10 mouse cellular contexts compared by ENCODE assay signal in genomic region chr13:64155171-64155571, GRCm38 (mm10). TPM values are rescaled to one million over a fixed set of nuclear protein-coding genes. Genes with fewer than 3 reads are reported as not detected.
DNase-seq lines count a peak whose midpoint lies in the region; ATAC-seq and TF ChIP-seq lines count a peak whose summit lies in the region.
"Had no signal": no experiment of that assay in that cellular context is flagged by ENCODE, and none has a peak within 500 bp of the region (broad histone marks: within the 10 kb centered on the region; RNA-seq: fewer than 3 reads in every experiment).

No protein-coding gene starts in this region.

- H3K27ac ChIP-seq in gastrocnemius, adult 2 months = no peak overlapping the region
- H3K27ac ChIP-seq in CH12.LX (ENCODE audit: insufficient read depth, low read depth) = no peak overlapping the region
- no peak overlapping the region for H3K27ac ChIP-seq in forebrain, embryonic 13.5 days
- H3K27ac ChIP-seq: forebrain, embryonic 15.5 days; liver, embryonic 15.5 days had no signal

- H3K79me2 ChIP-seq in CH12.LX (replicated peaks; ENCODE audit: control insufficient read depth, extremely low read depth, insufficient read depth, poor library complexity, severe bottlenecking) = peaks cover 24% of the 10 kb centered on the region

- no peak; the same call in 1 of the 2 replicates for TF ChIP-seq RAD21 in CH12.LX (IDR thresholded peaks at IDR 0.05; ENCODE audit: low read depth, low read length)

- peaks cover 29% of the 10 kb centered on the region for H3K27me3 ChIP-seq in CH12.LX (replicated peaks)
- H3K27me3 ChIP-seq in forebrain, embryonic 13.5 days = peaks cover 8% of the 10 kb centered on the region; the same call in 1 of the 2 replicates

- peak; percentile 27; the same call in 1 of the 2 replicates for TF ChIP-seq CTCF in gastrocnemius, adult 2 months (IDR thresholded peaks at IDR 0.05)
- TF ChIP-seq CTCF in CH12.LX (conservative IDR thresholded peaks at IDR 0.05 in 1 of 2, IDR thresholded peaks at IDR 0.05 in 1 of 2; ENCODE audit: low read depth in 2 of 2, low read length in 2 of 2) = peak in 1 of 2 experiments; percentile 43; a peak in 2 of 4 replicates

- dilution Hi-C loops in CH12.LX (cut with MboI; ENCODE audit: extremely low pct_ligation_motif_present, extremely low pct_unique_long_range_greater_than_20kb, low sequenced_read_pairs) = no loop called here

- H3K9me3 ChIP-seq in CH12.LX (replicated peaks; ENCODE audit: low read length) = no peaks in the 10 kb centered on the region
- H3K9me3 ChIP-seq in forebrain, embryonic 13.5 days (replicated peaks) = no peaks in the 10 kb centered on the region
- H3K9me3 ChIP-seq: forebrain, embryonic 15.5 days; liver, embryonic 15.5 days had no signal

- TF ChIP-seq EP300 in CH12.LX (IDR thresholded peaks at IDR 0.05; ENCODE audit: low read length) = no peak

- no peak for TF ChIP-seq POLR2A in CH12.LX (IDR thresholded peaks at IDR 0.05; ENCODE audit: low read depth, low read length)

- H3K9ac ChIP-seq in CH12.LX (ENCODE audit: insufficient read depth, low read depth) = no peak overlapping the region
- no peak overlapping the region for H3K9ac ChIP-seq in forebrain, embryonic 13.5 days
- H3K9ac ChIP-seq: forebrain, embryonic 15.5 days; liver, embryonic 15.5 days had no signal

- intact Hi-C loops in gastrocnemius, adult 2 months (cut with DNase I) = loop anchor here (10.0 kb wide), 1 partner anchor 340 kb away; the partner anchor contains the start of gene Ercc6l2
- intact Hi-C loops in gastrocnemius, postnatal 14 days (cut with DNase I; ENCODE audit: low total_unique reads) = no loop called here

- ATAC-seq in forebrain, embryonic 13.5 days = no peak
- ATAC-seq: forebrain, embryonic 15.5 days had no signal

- no peak overlapping the region for H3K4me3 ChIP-seq in gastrocnemius, adult 2 months
- H3K4me3 ChIP-seq in CH12.LX (replicated peaks in 1 of 3; ENCODE audit: low read depth in 2 of 3, low read length in 2 of 3, poor library complexity in 1 of 3) = no peak overlapping the region
- no peak overlapping the region for H3K4me3 ChIP-seq in forebrain, embryonic 13.5 days
- H3K4me3 ChIP-seq: forebrain, embryonic 15.5 days; liver, embryonic 15.5 days had no signal

- in situ Hi-C loops in CH12.LX (cut with MboI; ENCODE audit: low pct_ligation_motif_present, low pct_unique_long_range_greater_than_20kb, low sequenced_read_pairs) = no loop called here

- WGBS in forebrain, embryonic 13.5 days = 10% methylated on average over 1 of the region's 1 CpGs

- H3K4me1 ChIP-seq in CH12.LX (ENCODE audit: control insufficient read depth in 1 of 2, insufficient read depth in 2 of 2) = peaks cover 1 to 14% of the 10 kb centered on the region in 2 experiments
- peaks cover 22% of the 10 kb centered on the region for H3K4me1 ChIP-seq in forebrain, embryonic 13.5 days

- no peak for DNase-seq in gastrocnemius, adult 2 months
- no peak for DNase-seq in gastrocnemius, postnatal 14 days
- DNase-seq in CH12.LX (ENCODE audit: extremely low read depth) = no peak
- DNase-seq in forelimb bud, embryonic 11.5 days (ENCODE audit: low read depth, low spot score) = peak; percentile 59
- DNase-seq in kidney, postnatal 4 days = peak; percentile 18 to 49
- no peak for DNase-seq in right cerebral cortex, adult 2 months (ENCODE audit: low spot score in 2 of 2)
- DNase-seq in adrenal gland, adult 18-20 months (ENCODE audit: low spot score in 2 of 2) = no peak

- H3K36me3 ChIP-seq in CH12.LX (replicated peaks in 1 of 2; ENCODE audit: control insufficient read depth in 1 of 2, insufficient read depth in 1 of 2, low read length in 1 of 2) = peaks cover 0 to 2% of the 10 kb centered on the region in 2 experiments
- H3K36me3 ChIP-seq in forebrain, embryonic 13.5 days (ENCODE audit: poor library complexity, severe bottlenecking) = no peaks in the 10 kb centered on the region
- H3K36me3 ChIP-seq: forebrain, embryonic 15.5 days had no signal

- H3K4me2 ChIP-seq in CH12.LX (ENCODE audit: insufficient read depth, low read depth, poor library complexity, severe bottlenecking) = no peak overlapping the region
- H3K4me2 ChIP-seq in forebrain, embryonic 13.5 days = no peak overlapping the region
- H3K4me2 ChIP-seq: forebrain, embryonic 15.5 days; liver, embryonic 15.5 days had no signal

TF ChIP-seq in CH12.LX, 34 proteins besides CTCF, POLR2A, EP300 and RAD21:
- TF ChIP-seq SMC3 (IDR thresholded peaks at IDR 0.05; ENCODE audit: low read depth, low read length) (peak; percentile 19), ELF1 (IDR thresholded peaks at IDR 0.05; ENCODE audit: low read depth, low read length) (no peak)

RNA-seq across cellular contexts. Expression of gene Zfp367, which starts 2.2 kb away (rescaled TPM):
- 10 to 100 TPM; 19.1 to 23.8 TPM for total RNA-seq in gastrocnemius, adult 2 months (2021)
- 10 to 100 TPM; 10.9 to 12.9 TPM for total RNA-seq in gastrocnemius, postnatal 14 days (2021)
- total RNA-seq in CH12.LX (2012; rRNA removed) = 12.6 and 17.0 TPM in 2 replicates
- 33.7 and 39.2 TPM in 2 replicates for total RNA-seq in CH12.LX (2014; rRNA removed)
- polyA plus RNA-seq in CH12.LX (2012; ENCODE audit: insufficient read length, low read depth) = 17.3 and 23.8 TPM in 2 replicates
- 10 to 100 TPM; 20.9 to 23.5 TPM for total RNA-seq in adrenal gland, adult 18-20 months (2021)
- polyA plus RNA-seq in forebrain, embryonic 13.5 days (2015; fragmentation: Nextera tagmentation; extraction: Ambion mirVana) = 18.9 and 20.4 TPM in 2 replicates

RNA-seq across cellular contexts. Expression of gene Habp4, which starts 6.5 kb away (rescaled TPM):
- 10 to 100 TPM; 22.2 to 24.8 TPM for total RNA-seq in gastrocnemius, adult 2 months (2021)
- total RNA-seq in gastrocnemius, postnatal 14 days (2021) = 10 to 100 TPM; 19.6 to 24.4 TPM
- 1.8 and 3.3 TPM in 2 replicates for total RNA-seq in CH12.LX (2012; rRNA removed)
- total RNA-seq in CH12.LX (2014; rRNA removed) = 2.6 and 3.5 TPM in 2 replicates
- 3.3 and 4.2 TPM in 2 replicates for polyA plus RNA-seq in CH12.LX (2012; ENCODE audit: insufficient read length, low read depth)
- total RNA-seq in adrenal gland, adult 18-20 months (2021) = 10 to 100 TPM; 28.5 to 30.2 TPM
- polyA plus RNA-seq in forebrain, embryonic 13.5 days (2015; fragmentation: Nextera tagmentation; extraction: Ambion mirVana) = 10.9 and 12.4 TPM in 2 replicates

RNA-seq across cellular contexts. Expression of gene Slc35d2, which starts 26.0 kb away (rescaled TPM):
- total RNA-seq in gastrocnemius, adult 2 months (2021) = under 1 TPM; 0.84 to 0.89 TPM
- 1 to 10 TPM; 1.5 to 1.6 TPM for total RNA-seq in gastrocnemius, postnatal 14 days (2021)
- 9.2 and 10.3 TPM in 2 replicates for total RNA-seq in CH12.LX (2012; rRNA removed)
- 15.4 and 19.4 TPM in 2 replicates for total RNA-seq in CH12.LX (2014; rRNA removed)
- polyA plus RNA-seq in CH12.LX (2012; ENCODE audit: insufficient read length, low read depth) = 16.9 and 17.2 TPM in 2 replicates
- 1 to 10 TPM; 4.3 to 7.7 TPM for total RNA-seq in adrenal gland, adult 18-20 months (2021)
- 1.2 and 1.3 TPM in 2 replicates for polyA plus RNA-seq in forebrain, embryonic 13.5 days (2015; fragmentation: Nextera tagmentation; extraction: Ambion mirVana)

Comparison
In these comparisons a context has a peak if more than half of its experiments do, and no peak if none do; other contexts are left out.
1. DNase-seq: peak in forelimb bud, embryonic 11.5 days (single experiment) and kidney, postnatal 4 days (2 of 2); none in gastrocnemius, adult 2 months (single experiment), gastrocnemius, postnatal 14 days (single experiment), CH12.LX (single experiment), right cerebral cortex, adult 2 months (0 of 2) and adrenal gland, adult 18-20 months (0 of 2).
2. RNA of gene Habp4, which starts 6.5 kb away (total RNA-seq): 28.5 to 30.2 TPM in adrenal gland, adult 18-20 months, 22.2 to 24.8 TPM in gastrocnemius, adult 2 months and 19.6 to 24.4 TPM in gastrocnemius, postnatal 14 days; 1.8 to 3.5 TPM in CH12.LX; every median in the first group is over 4 times any median in the second.